Mouse (Mus musculus) hindbrain, embryonic 11.5 days (tissue): Measurements from ENCODE around the gene Maco1. TPM values are rescaled to one million over a fixed set of nuclear protein-coding genes. Genes with fewer than 3 reads are reported as not detected.

Experiments used
- ATAC-seq: fragments of 200-750 bp; cut with Nextera tagmentation; 2 replicates; pipeline ENCODE4 v1.8.0; 2017; ENCODE audit warnings: mild to moderate bottlenecking, moderate TSS enrichment, moderate library complexity; ENCODE audit not compliant: low FRiP score
- DNase-seq: peaks from one replicate; pipeline ENCODE4 v3.0.0-alpha.2; 2015; ENCODE audit warnings: low spot score
- H3K27ac ChIP-seq: fragments of 300-500 bp; sonication (generic); 2 replicates; pipeline ENCODE4 v1.5.1; 2014; ENCODE audit warnings: mild to moderate bottlenecking, low read depth, low read length
- H3K27me3 ChIP-seq: fragments of 300-500 bp; sonication (generic); 2 replicates; pipeline ENCODE4 v1.6.1; 2014; ENCODE audit warnings: mild to moderate bottlenecking, low read length, moderate library complexity, mixed read lengths; ENCODE audit not compliant: control insufficient read depth, insufficient read depth
- H3K36me3 ChIP-seq: fragments of 300-500 bp; sonication (generic); 2 replicates; pipeline ENCODE4 v1.6.1; 2014; ENCODE audit warnings: mild to moderate bottlenecking, low read length, moderate library complexity, mixed read lengths; ENCODE audit not compliant: control insufficient read depth, insufficient read depth
- H3K4me1 ChIP-seq: fragments of 300-500 bp; sonication (generic); replicated peaks from 2 replicates; pipeline ENCODE4 v1.6.1; 2014; ENCODE audit warnings: low read length, mixed read lengths; ENCODE audit not compliant: control insufficient read depth, insufficient read depth
- H3K4me2 ChIP-seq: fragments of 300-500 bp; sonication (generic); replicated peaks from 2 replicates; pipeline ENCODE4 v1.6.1; 2014; ENCODE audit warnings: mild to moderate bottlenecking, low read depth, low read length
- H3K4me3 ChIP-seq: fragments of 300-500 bp; sonication (generic); 2 replicates; pipeline ENCODE4 v1.5.1; 2014; ENCODE audit warnings: low read depth, low read length
- H3K9ac ChIP-seq: fragments of 300-500 bp; sonication (generic); 2 replicates; pipeline ENCODE4 v1.6.1; 2014; ENCODE audit warnings: low read depth, low read length
- H3K9me3 ChIP-seq: fragments of 300-500 bp; sonication (generic); 2 replicates; pipeline ENCODE4 v1.6.1; 2016; ENCODE audit warnings: low read length; ENCODE audit not compliant: control insufficient read depth
- WGBS: fragments of 180-500 bp; shearing (Covaris S2); extraction: QIAGEN DNeasy Blood & Tissue Kit; methylation state at CpG from one replicate; pipeline ENCODE4 v1.1.7; 2014; 5-methylcytosine and 5-hydroxymethylcytosine counted together
- polyA plus RNA-seq: library from polyadenylated mRNA; unstranded; fragments of >200 nt; fragmentation: Nextera tagmentation; extraction: Ambion mirVana; gene quantifications from 2 replicates; pipeline ENCODE4 v1.2.1, GENCODE M21; 2014

Gene Maco1
- polyA plus RNA-seq, 1 experiment from 2014 or later = 73.1 TPM

- Histone ChIP-seq H3K9ac (no peak overlapping the region), H3K4me1 (no peaks in the 10 kb centered on the region), H3K4me2 (no peak overlapping the region), H3K4me3 (no peak overlapping the region), H3K27ac (no peak overlapping the region), H3K9me3 (no peaks in the 10 kb centered on the region), H3K27me3 (no peaks in the 10 kb centered on the region), H3K36me3 (no peaks in the 10 kb centered on the region)
- ATAC-seq = no peak
- 49% methylated on average over 5 of the region's 5 CpGs for WGBS
- DNase-seq = peak; percentile 70
Observed at GRCm38 (mm10) chr4:134784701-134785100, 68.4 kb downstream of the Maco1 start.

- Histone ChIP-seq H3K36me3 (no peaks in the 10 kb centered on the region), H3K4me1 (peaks cover 4% of the 10 kb centered on the region; the same call in 1 of the 2 replicates), H3K4me3 (no peak overlapping the region), H3K27ac (no peak overlapping the region), H3K27me3 (no peaks in the 10 kb centered on the region), H3K9me3 (no peaks in the 10 kb centered on the region), H3K9ac (no peak overlapping the region), H3K4me2 (no peak overlapping the region)
- WGBS = 29% methylated on average over 14 of the region's 14 CpGs
- ATAC-seq = no peak
- peak; percentile 36 for DNase-seq
Observed at GRCm38 (mm10) chr4:134779136-134779934, 73.8 kb downstream of the Maco1 start.

DNA sequence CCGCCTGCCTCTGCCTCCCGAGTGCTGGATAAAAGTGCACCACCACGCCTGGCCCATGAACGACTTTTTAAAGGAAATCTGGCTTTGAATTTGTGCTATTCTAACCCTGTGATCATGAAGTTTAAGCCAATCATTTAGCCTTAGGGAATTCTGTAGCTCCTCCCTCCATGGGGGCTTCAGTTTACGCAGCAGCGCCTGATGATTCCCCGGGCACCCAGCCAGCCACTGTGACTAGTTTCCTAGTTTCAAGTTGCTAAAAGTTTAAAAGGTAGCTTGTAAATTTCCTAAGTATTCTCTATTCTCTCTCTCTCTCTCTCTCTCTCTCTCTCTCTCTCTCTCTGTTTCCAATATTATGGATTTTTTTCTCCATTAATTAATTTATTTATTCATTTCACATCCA lies 76.9 kb downstream of the Maco1 start:
- no peaks in the 10 kb centered on the region for H3K27me3 ChIP-seq

GRCm38 (mm10) chr4:134775234-134775944 lies 77.8 kb downstream of the Maco1 start:
- DNase-seq (no peak), ATAC-seq (no peak)
- no peaks in the 10 kb centered on the region for H3K36me3 ChIP-seq
- peaks cover 8% of the 10 kb centered on the region for H3K4me1 ChIP-seq
- no peaks in the 10 kb centered on the region for H3K9me3 ChIP-seq
- no peak overlapping the region for H3K4me2 ChIP-seq
- H3K4me3 ChIP-seq = no peak overlapping the region
- H3K27ac ChIP-seq = no peak overlapping the region
- 68% methylated on average over 13 of the region's 14 CpGs for WGBS
- H3K9ac ChIP-seq = no peak overlapping the region
- no peaks in the 10 kb centered on the region for H3K27me3 ChIP-seq

More for the DNA sequence above, 76.9 kb downstream of the Maco1 start:
- Histone ChIP-seq H3K27ac (no peak overlapping the region), H3K4me3 (no peak overlapping the region), H3K4me2 (no peak overlapping the region), H3K9ac (no peak overlapping the region), H3K4me1 (peaks cover 8% of the 10 kb centered on the region), H3K9me3 (no peaks in the 10 kb centered on the region), H3K36me3 (no peaks in the 10 kb centered on the region)
- DNase-seq = no peak
- no peak for ATAC-seq
- 74% methylated on average over 7 of the region's 7 CpGs for WGBS

DNA sequence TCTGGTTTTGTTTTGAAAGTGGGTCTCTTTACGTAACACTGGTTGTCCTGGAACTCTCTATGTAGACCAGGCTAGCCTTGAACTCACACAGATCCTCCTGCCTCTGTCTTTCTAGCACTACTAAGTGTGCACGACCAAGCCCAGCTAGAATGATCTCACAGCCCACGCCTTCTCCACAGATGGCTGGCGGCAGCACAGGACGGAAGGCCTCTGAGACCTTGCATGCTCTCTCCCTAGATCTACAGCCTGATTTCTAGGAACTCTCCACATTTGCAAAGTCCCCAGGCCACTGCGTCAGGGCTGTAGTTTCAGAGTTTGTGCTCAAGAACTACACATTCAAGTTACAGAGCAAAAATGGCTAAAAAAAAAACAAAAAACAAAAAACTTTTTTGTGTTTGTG lies 79.0 kb downstream of the Maco1 start:
- Histone ChIP-seq H3K27ac (no peak overlapping the region), H3K36me3 (no peaks in the 10 kb centered on the region), H3K9me3 (no peaks in the 10 kb centered on the region), H3K4me3 (no peak overlapping the region), H3K27me3 (no peaks in the 10 kb centered on the region), H3K9ac (no peak overlapping the region), H3K4me1 (peaks cover 4% of the 10 kb centered on the region), H3K4me2 (no peak overlapping the region)
- ATAC-seq (no peak), DNase-seq (no peak)
- WGBS = 81% methylated on average over 6 of the region's 6 CpGs

- no peak overlapping the region for H3K9ac ChIP-seq
Observed at GRCm38 (mm10) chr4:134772805-134773674, 80.1 kb downstream of the Maco1 start.

GRCm38 (mm10) chr4:134769891-134770290 lies 83.3 kb downstream of the Maco1 start:
- H3K4me2 ChIP-seq = no peak overlapping the region
- WGBS = 71% methylated on average over 7 of the region's 7 CpGs

More at GRCm38 (mm10) chr4:134772805-134773674, 80.1 kb downstream of the Maco1 start:
- WGBS = 39% methylated on average over 4 of the region's 4 CpGs
- H3K27me3 ChIP-seq = peaks cover 5% of the 10 kb centered on the region; the same call in 1 of the 2 replicates
- no peak overlapping the region for H3K27ac ChIP-seq
- no peak overlapping the region for H3K4me3 ChIP-seq
- H3K9me3 ChIP-seq = no peaks in the 10 kb centered on the region
- no peak overlapping the region for H3K4me2 ChIP-seq
- H3K36me3 ChIP-seq = no peaks in the 10 kb centered on the region
- DNase-seq = no peak
- no peak for ATAC-seq
- H3K4me1 ChIP-seq = peaks cover 9% of the 10 kb centered on the region

GRCm38 (mm10) chr4:134769081-134769811 lies 83.9 kb downstream of the Maco1 start:
- Histone ChIP-seq H3K9ac (no peak overlapping the region), H3K27me3 (peaks cover 22% of the 10 kb centered on the region), H3K27ac (no peak overlapping the region), H3K36me3 (no peaks in the 10 kb centered on the region), H3K4me2 (no peak overlapping the region), H3K4me3 (no peak overlapping the region), H3K9me3 (no peaks in the 10 kb centered on the region), H3K4me1 (peaks cover 9% of the 10 kb centered on the region)
- DNase-seq (no peak), ATAC-seq (no peak)
- WGBS = 67% methylated on average over 7 of the region's 7 CpGs

More at GRCm38 (mm10) chr4:134769891-134770290, 83.3 kb downstream of the Maco1 start:
- Histone ChIP-seq H3K9ac (no peak overlapping the region), H3K9me3 (no peaks in the 10 kb centered on the region), H3K27me3 (peaks cover 22% of the 10 kb centered on the region), H3K4me3 (no peak overlapping the region), H3K4me1 (peaks cover 9% of the 10 kb centered on the region), H3K36me3 (no peaks in the 10 kb centered on the region), H3K27ac (no peak overlapping the region)
- ATAC-seq (no peak), DNase-seq (no peak)
